In genomic region chr2:45276703-45277102, GRCm38 (mm10) we compare ENCODE assay signal across 16 mouse cellular contexts.
"Had no signal": no experiment of that assay in that cellular context is flagged by ENCODE, and none has a peak within 500 bp of the region (broad histone marks: within the 10 kb centered on the region; RNA-seq: fewer than 3 reads in every experiment).

No protein-coding gene starts in this region.

- ATAC-seq: liver, postnatal 0 days; midbrain, embryonic 16.5 days had no signal

- DNase-seq: kidney, adult 11 months; kidney, adult 9 months; kidney, postnatal 10 days; liver, embryonic 13.5 days; liver, postnatal 0 days; right cerebral cortex, postnatal 4 days; spleen, adult 18-20 months; thymus, adult 2 months; thymus, postnatal 25 days had no signal

- H3K27ac ChIP-seq: left cerebral cortex, adult 2 months; limb, embryonic 10.5 days; liver, embryonic 13.5 days; midbrain, embryonic 12.5 days; neural tube, embryonic 15.5 days; stomach, embryonic 15.5 days had no signal

- H3K4me3 ChIP-seq: left cerebral cortex, adult 2 months; limb, embryonic 10.5 days; liver, embryonic 13.5 days; midbrain, embryonic 12.5 days; myocyte; neural tube, embryonic 15.5 days; stomach, embryonic 15.5 days had no signal

- H3K36me3 ChIP-seq: limb, embryonic 10.5 days; liver, embryonic 13.5 days; midbrain, embryonic 12.5 days; neural tube, embryonic 15.5 days; stomach, embryonic 15.5 days had no signal
